Mouse (Mus musculus) megakaryocyte-erythroid progenitor cell, adult 5-6 weeks (primary cell): ENCODE results near the gene Rpl38. TPM values are rescaled to one million over a fixed set of nuclear protein-coding genes. Genes with fewer than 3 reads are reported as not detected.

Experiments used
- ATAC-seq: replicated peaks from 2 replicates; pipeline ENCODE4 v1.8.0; 2016; ENCODE audit warnings: mild to moderate bottlenecking, inconsistent platforms; ENCODE audit not compliant: severe bottlenecking, poor library complexity, low FRiP score, low TSS enrichment
- total RNA-seq, 2 experiments: library from RNA; stranded (forward) in 1 of 2; stranded (reverse) in 1 of 2; fragments of 200-1000, 215-1000 nt in 1 of 2; fragments of >200 nt in 1 of 2; fragmentation: Nextera tagmentation in 1 of 2; gene quantifications; 2 replicates each; pipeline ENCODE4 v1.2.3; 2014 to 2017

The Rpl38 gene
- total RNA-seq, 2 experiments from 2014 or later: 2,953 to 4,894 TPM

- no peak for ATAC-seq
Observed at GRCm38 (mm10) chr11:114675826-114676401, 7.6 kb downstream of the Rpl38 start.

GRCm38 (mm10) chr11:114676431-114676830 lies 8.1 kb downstream of the Rpl38 start:
- 0 out of 2 replicates have a peak, but pooled peaks have one; percentile 6 for ATAC-seq

GRCm38 (mm10) chr11:114676896-114677530 lies 8.7 kb downstream of the Rpl38 start:
- no peak for ATAC-seq

GRCm38 (mm10) chr11:114679582-114679981 lies 11.3 kb downstream of the Rpl38 start:
- no peak for ATAC-seq

GRCm38 (mm10) chr11:114680291-114680690 lies 12.0 kb downstream of the Rpl38 start:
- ATAC-seq: no peak

GRCm38 (mm10) chr11:114681054-114681453 lies 12.7 kb downstream of the Rpl38 start:
- ATAC-seq: no peak

GRCm38 (mm10) chr11:114682321-114682900 lies 14.1 kb downstream of the Rpl38 start:
- ATAC-seq: no peak

- ATAC-seq: no peak
Observed at GRCm38 (mm10) chr11:114683029-114683721, 14.9 kb downstream of the Rpl38 start.

GRCm38 (mm10) chr11:114683722-114684621 lies 15.6 kb downstream of the Rpl38 start:
- no peak for ATAC-seq

- ATAC-seq: no peak
Observed at GRCm38 (mm10) chr11:114684627-114685373, 16.5 kb downstream of the Rpl38 start.

- ATAC-seq: no peak
Observed at GRCm38 (mm10) chr11:114685526-114686040, 17.3 kb downstream of the Rpl38 start.

GRCm38 (mm10) chr11:114686221-114686959 lies 18.1 kb downstream of the Rpl38 start:
- no peak for ATAC-seq

GRCm38 (mm10) chr11:114687574-114688188 lies 19.4 kb downstream of the Rpl38 start:
- no peak for ATAC-seq

GRCm38 (mm10) chr11:114688729-114689128 lies 20.4 kb downstream of the Rpl38 start:
- ATAC-seq: no peak

GRCm38 (mm10) chr11:114690192-114690591 lies 21.9 kb downstream of the Rpl38 start:
- ATAC-seq: no peak

- ATAC-seq: no peak
Observed at GRCm38 (mm10) chr11:114691454-114692182, 23.3 kb downstream of the Rpl38 start.

- no peak for ATAC-seq
Observed at GRCm38 (mm10) chr11:114692601-114693000, 24.3 kb downstream of the Rpl38 start.
